Mouse (Mus musculus): ENCODE measurements at regions not wholly inside any gene's neighbourhood (a gene's known extent, or its start where the extent isn't known, plus 50 kb on each side); places are given as distances from the start of the nearest gene placed in this dataset.
A peak's percentile ranks its signal among the peaks of the same experiment; 100 is the strongest.

- peak; percentile 84 for DNase-seq (ENCODE audit: inconsistent ontology term)
Observed at GRCm38 (mm10) chr14:66584699-66585098, 575.7 kb upstream of the Gulo start.

GRCm38 (mm10) chr14:66579904-66580492 is 571.0 kb upstream of the Gulo start:
- no peak for DNase-seq (ENCODE audit: inconsistent ontology term)

GRCm38 (mm10) chr14:66566600-66566999 is 557.6 kb upstream of the Gulo start:
- DNase-seq (ENCODE audit: inconsistent ontology term), result no peak

GRCm38 (mm10) chr14:66562744-66563143 is 553.7 kb upstream of the Gulo start:
- no peak for DNase-seq (ENCODE audit: inconsistent ontology term)

- DNase-seq (ENCODE audit: inconsistent ontology term), result peak; percentile 21
Observed at GRCm38 (mm10) chr14:66561715-66562114, 552.7 kb upstream of the Gulo start.

GRCm38 (mm10) chr14:66561042-66561590 is 552.1 kb upstream of the Gulo start:
- DNase-seq (ENCODE audit: inconsistent ontology term), result no peak

- DNase-seq (ENCODE audit: inconsistent ontology term), result no peak
Observed at GRCm38 (mm10) chr14:66558393-66558792, 549.4 kb upstream of the Gulo start.

GRCm38 (mm10) chr14:66557631-66558030 is 548.6 kb upstream of the Gulo start:
- no peak for DNase-seq (ENCODE audit: inconsistent ontology term)

- DNase-seq (ENCODE audit: inconsistent ontology term), result no peak
Observed at GRCm38 (mm10) chr14:66538498-66538897, 529.5 kb upstream of the Gulo start.

GRCm38 (mm10) chr14:66534671-66535070 is 525.7 kb upstream of the Gulo start:
- DNase-seq (ENCODE audit: inconsistent ontology term), result no peak

- no peak for DNase-seq (ENCODE audit: inconsistent ontology term)
Observed at GRCm38 (mm10) chr14:66528135-66528534, 519.1 kb upstream of the Gulo start.

- no peak for DNase-seq (ENCODE audit: inconsistent ontology term)
Observed at GRCm38 (mm10) chr14:66527061-66527460, 518.1 kb upstream of the Gulo start.

GRCm38 (mm10) chr14:66522856-66523400 is 513.9 kb upstream of the Gulo start:
- no peak for DNase-seq (ENCODE audit: inconsistent ontology term)

- no peak for DNase-seq (ENCODE audit: inconsistent ontology term)
Observed at GRCm38 (mm10) chr14:66521836-66522629, 513.0 kb upstream of the Gulo start.

- DNase-seq (ENCODE audit: inconsistent ontology term), result no peak
Observed at GRCm38 (mm10) chr14:66516770-66517169, 507.8 kb upstream of the Gulo start.

GRCm38 (mm10) chr14:66510750-66511149 is 501.7 kb upstream of the Gulo start:
- DNase-seq (ENCODE audit: inconsistent ontology term), result peak; percentile 87

GRCm38 (mm10) chr14:66510218-66510617 is 501.2 kb upstream of the Gulo start:
- no peak for DNase-seq (ENCODE audit: inconsistent ontology term)

- no peak for DNase-seq (ENCODE audit: inconsistent ontology term)
Observed at GRCm38 (mm10) chr14:66509706-66510105, 500.7 kb upstream of the Gulo start.

- DNase-seq (ENCODE audit: inconsistent ontology term), result no peak
Observed at GRCm38 (mm10) chr14:66501995-66502394, 493.0 kb upstream of the Gulo start.

GRCm38 (mm10) chr14:66499896-66500295 is 490.9 kb upstream of the Gulo start:
- DNase-seq (ENCODE audit: inconsistent ontology term), result peak; percentile 91

- no peak for DNase-seq (ENCODE audit: inconsistent ontology term)
Observed at GRCm38 (mm10) chr14:66495146-66495545, 486.1 kb upstream of the Gulo start.

GRCm38 (mm10) chr14:66494518-66494923 is 485.5 kb upstream of the Gulo start:
- DNase-seq (ENCODE audit: inconsistent ontology term), result peak; percentile 99

- no peak for DNase-seq (ENCODE audit: inconsistent ontology term)
Observed at GRCm38 (mm10) chr14:66493691-66494121, 484.7 kb upstream of the Gulo start.

All from Muller cell, postnatal 12 days (primary cell).